Mouse (Mus musculus): Measurements from ENCODE around the gene Igdcc4. TPM values are rescaled to one million over a fixed set of nuclear protein-coding genes. Genes with fewer than 3 reads are reported as not detected.

The Igdcc4 gene
- polyA plus RNA-seq, 1 experiment from 2014 or later, result 15.1 TPM

GRCm38 (mm10) chr9:65141306-65141975 is 40.2 kb downstream of the Igdcc4 start:
- peak overlapping the region; percentile 94 for H3K4me3 ChIP-seq (replicated peaks)
- H3K27ac ChIP-seq (replicated peaks), result peak overlapping the region; percentile 95
- WGBS, result under 1% methylated on average over 64 of the region's 73 CpGs
- peak overlapping the region; percentile 89 for H3K4me2 ChIP-seq
- peaks cover 43% of the 10 kb centered on the region for H3K4me1 ChIP-seq
- peaks cover 3% of the 10 kb centered on the region; the same call in 1 of the 2 replicates for H3K36me3 ChIP-seq
- peak overlapping the region; percentile 94 for H3K9ac ChIP-seq (replicated peaks)
- H3K27me3 ChIP-seq (replicated peaks), result no peaks in the 10 kb centered on the region
- no peaks in the 10 kb centered on the region for H3K9me3 ChIP-seq (replicated peaks)
- peak; percentile 72 for ATAC-seq (ENCODE audit: low FRiP score)

GRCm38 (mm10) chr9:65141976-65142318 is 40.7 kb downstream of the Igdcc4 start:
- Histone ChIP-seq H3K4me3 (replicated peaks) (peak overlapping the region; percentile 94), H3K27me3 (replicated peaks) (no peaks in the 10 kb centered on the region), H3K4me2 (peak overlapping the region; percentile 89), H3K9ac (replicated peaks) (peak overlapping the region; percentile 94), H3K4me1 (peaks cover 45% of the 10 kb centered on the region), H3K36me3 (peaks cover 5% of the 10 kb centered on the region; the same call in 1 of the 2 replicates), H3K27ac (replicated peaks) (peak overlapping the region; percentile 95), H3K9me3 (replicated peaks) (no peaks in the 10 kb centered on the region)
- WGBS, result 0% methylated on average over 17 of the region's 17 CpGs
- peak; percentile 28 for ATAC-seq (ENCODE audit: low FRiP score)

GRCm38 (mm10) chr9:65142399-65142798 is 41.1 kb downstream of the Igdcc4 start:
- Histone ChIP-seq H3K27me3 (replicated peaks) (no peaks in the 10 kb centered on the region), H3K4me1 (peaks cover 45% of the 10 kb centered on the region), H3K9ac (replicated peaks) (peak overlapping the region; percentile 94), H3K4me2 (peak overlapping the region; percentile 89), H3K4me3 (replicated peaks) (peak overlapping the region; percentile 94), H3K9me3 (replicated peaks) (no peaks in the 10 kb centered on the region), H3K27ac (replicated peaks) (peak overlapping the region; percentile 95), H3K36me3 (peaks cover 7% of the 10 kb centered on the region; the same call in 1 of the 2 replicates)
- WGBS, result 0% methylated on average over 8 of the region's 8 CpGs
- ATAC-seq (ENCODE audit: low FRiP score), result no peak

GRCm38 (mm10) chr9:65146001-65146400 is 44.7 kb downstream of the Igdcc4 start:
- Histone ChIP-seq H3K4me1 (peaks cover 45% of the 10 kb centered on the region), H3K4me3 (replicated peaks) (no peak overlapping the region), H3K4me2 (no peak overlapping the region), H3K27me3 (replicated peaks) (no peaks in the 10 kb centered on the region), H3K36me3 (peaks cover 22% of the 10 kb centered on the region), H3K9ac (replicated peaks) (no peak overlapping the region), H3K27ac (replicated peaks) (peak overlapping the region; percentile 0; the same call in 1 of the 2 replicates), H3K9me3 (replicated peaks) (no peaks in the 10 kb centered on the region)
- no peak for ATAC-seq (ENCODE audit: low FRiP score)
- 34% methylated on average over 5 of the region's 5 CpGs for WGBS

- Histone ChIP-seq H3K4me2 (no peak overlapping the region), H3K36me3 (peaks cover 22% of the 10 kb centered on the region), H3K27ac (replicated peaks) (no peak overlapping the region), H3K27me3 (replicated peaks) (no peaks in the 10 kb centered on the region), H3K4me1 (peaks cover 41% of the 10 kb centered on the region), H3K9ac (replicated peaks) (no peak overlapping the region), H3K4me3 (replicated peaks) (no peak overlapping the region), H3K9me3 (replicated peaks) (no peaks in the 10 kb centered on the region)
- no peak for ATAC-seq (ENCODE audit: low FRiP score)
- WGBS, result 88% methylated on average over 7 of the region's 7 CpGs
Observed at GRCm38 (mm10) chr9:65148507-65148906, 47.2 kb downstream of the Igdcc4 start.

- 20% methylated on average over 6 of the region's 6 CpGs for WGBS
Observed at GRCm38 (mm10) chr9:65152711-65153330, 51.5 kb downstream of the Igdcc4 start.

GRCm38 (mm10) chr9:65153331-65153711 is 52.0 kb downstream of the Igdcc4 start:
- Histone ChIP-seq H3K4me2 (no peak overlapping the region), H3K9me3 (replicated peaks) (no peaks in the 10 kb centered on the region), H3K4me1 (peaks cover 50% of the 10 kb centered on the region), H3K27me3 (replicated peaks) (no peaks in the 10 kb centered on the region), H3K36me3 (peaks cover 11% of the 10 kb centered on the region; the same call in 1 of the 2 replicates), H3K9ac (replicated peaks) (peak overlapping the region; percentile 20; the same call in 1 of the 2 replicates), H3K4me3 (replicated peaks) (no peak overlapping the region), H3K27ac (replicated peaks) (peak overlapping the region; percentile 61)
- WGBS, result 12% methylated on average over 5 of the region's 5 CpGs
- ATAC-seq (ENCODE audit: low FRiP score), result peak; percentile 48

More at GRCm38 (mm10) chr9:65152711-65153330, 51.5 kb downstream of the Igdcc4 start:
- H3K4me3 ChIP-seq (replicated peaks), result no peak overlapping the region
- H3K4me2 ChIP-seq, result no peak overlapping the region
- peak overlapping the region; percentile 61 for H3K27ac ChIP-seq (replicated peaks)
- H3K4me1 ChIP-seq, result peaks cover 52% of the 10 kb centered on the region
- ATAC-seq (ENCODE audit: low FRiP score), result 0 out of 2 replicates have a peak, but pooled peaks have one; percentile 11
- H3K9ac ChIP-seq (replicated peaks), result peak overlapping the region; percentile 20; the same call in 1 of the 2 replicates
- H3K36me3 ChIP-seq, result peaks cover 15% of the 10 kb centered on the region; the same call in 1 of the 2 replicates
- no peaks in the 10 kb centered on the region for H3K9me3 ChIP-seq (replicated peaks)
- H3K27me3 ChIP-seq (replicated peaks), result no peaks in the 10 kb centered on the region

- 69% methylated on average over 9 of the region's 9 CpGs for WGBS
- Histone ChIP-seq H3K36me3 (peaks cover 3% of the 10 kb centered on the region; the same call in 1 of the 2 replicates), H3K9me3 (replicated peaks) (no peaks in the 10 kb centered on the region), H3K4me1 (peaks cover 53% of the 10 kb centered on the region), H3K9ac (replicated peaks) (no peak overlapping the region), H3K27me3 (replicated peaks) (no peaks in the 10 kb centered on the region), H3K4me3 (replicated peaks) (no peak overlapping the region), H3K4me2 (no peak overlapping the region), H3K27ac (replicated peaks) (no peak overlapping the region)
- ATAC-seq (ENCODE audit: low FRiP score), result no peak
Observed at GRCm38 (mm10) chr9:65154692-65155455, 53.6 kb downstream of the Igdcc4 start.

GRCm38 (mm10) chr9:65156604-65157003 is 55.3 kb downstream of the Igdcc4 start:
- WGBS, result 3% methylated on average over 8 of the region's 8 CpGs
- H3K4me2 ChIP-seq, result peak overlapping the region; percentile 23
- H3K27me3 ChIP-seq (replicated peaks), result no peaks in the 10 kb centered on the region
- no peak overlapping the region for H3K4me3 ChIP-seq (replicated peaks)
- H3K36me3 ChIP-seq, result no peaks in the 10 kb centered on the region
- no peak overlapping the region for H3K9ac ChIP-seq (replicated peaks)
- peak; percentile 37; the same call in 1 of the 2 replicates for ATAC-seq (ENCODE audit: low FRiP score)
- peak overlapping the region; percentile 45; the same call in 1 of the 2 replicates for H3K27ac ChIP-seq (replicated peaks)
- H3K4me1 ChIP-seq, result peaks cover 65% of the 10 kb centered on the region
- H3K9me3 ChIP-seq (replicated peaks), result no peaks in the 10 kb centered on the region

- no peak for ATAC-seq (ENCODE audit: low FRiP score)
- no peaks in the 10 kb centered on the region for H3K36me3 ChIP-seq
- no peaks in the 10 kb centered on the region for H3K27me3 ChIP-seq (replicated peaks)
- peaks cover 72% of the 10 kb centered on the region for H3K4me1 ChIP-seq
- H3K4me3 ChIP-seq (replicated peaks), result no peak overlapping the region
- H3K9ac ChIP-seq (replicated peaks), result no peak overlapping the region
- no peak overlapping the region; the same call in 1 of the 2 replicates for H3K27ac ChIP-seq (replicated peaks)
- H3K4me2 ChIP-seq, result no peak overlapping the region
- WGBS, result 61% methylated on average over 6 of the region's 6 CpGs
- no peaks in the 10 kb centered on the region for H3K9me3 ChIP-seq (replicated peaks)
Observed at GRCm38 (mm10) chr9:65157631-65158030, 56.3 kb downstream of the Igdcc4 start.

GRCm38 (mm10) chr9:65161188-65161587 is 59.9 kb downstream of the Igdcc4 start:
- H3K9ac ChIP-seq (replicated peaks), result no peak overlapping the region
- H3K36me3 ChIP-seq, result no peaks in the 10 kb centered on the region
- WGBS, result 23% methylated on average over 4 of the region's 4 CpGs
- H3K27ac ChIP-seq (replicated peaks), result no peak overlapping the region
- no peak overlapping the region for H3K4me2 ChIP-seq
- no peaks in the 10 kb centered on the region for H3K9me3 ChIP-seq (replicated peaks)
- H3K4me3 ChIP-seq (replicated peaks), result no peak overlapping the region
- H3K4me1 ChIP-seq, result peaks cover 57% of the 10 kb centered on the region
- H3K27me3 ChIP-seq (replicated peaks), result no peaks in the 10 kb centered on the region
- no peak for ATAC-seq (ENCODE audit: low FRiP score)

Measured in neural tube, embryonic 15.5 days (tissue).